Mouse (Mus musculus): ENCODE results near the gene Nrarp. TPM values are rescaled to one million over a fixed set of nuclear protein-coding genes. Genes with fewer than 3 reads are reported as not detected.
A peak's percentile ranks its signal among the peaks of the same experiment; 100 is the strongest.

Gene Nrarp
- polyA plus RNA-seq, 1 experiment from 2014 or later: 8.2 TPM

DNA sequence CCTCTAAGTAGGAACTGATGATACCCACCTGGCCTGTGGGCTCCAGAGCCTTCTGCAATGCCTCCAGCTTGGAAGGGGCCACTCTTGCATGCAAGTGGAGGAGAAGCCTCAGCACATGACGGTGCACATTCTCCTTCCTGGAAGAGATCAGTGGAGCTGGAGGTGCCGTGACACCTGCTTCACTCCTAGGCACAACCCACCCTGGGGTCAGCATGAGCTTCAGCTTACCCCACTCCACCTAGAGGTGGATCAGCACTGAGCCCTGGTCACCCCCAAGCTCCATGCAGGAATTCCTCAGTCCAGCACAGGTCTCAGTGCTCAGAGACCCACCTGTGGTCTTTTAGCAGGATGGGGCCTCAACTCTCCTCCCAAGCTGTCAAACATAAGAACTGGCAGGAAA, 20.1 kb downstream of the Nrarp start:
- peaks cover 25% of the 10 kb centered on the region for H3K4me1 ChIP-seq
- no peak overlapping the region for H3K9ac ChIP-seq
- no peak for ATAC-seq (ENCODE audit: extremely low read depth, insufficient number of reproducible peaks, low FRiP score, low TSS enrichment)
- WGBS: 89% methylated on average over 2 of the region's 2 CpGs
- H3K27ac ChIP-seq (replicated peaks): no peak overlapping the region
- peaks cover 67% of the 10 kb centered on the region for H3K36me3 ChIP-seq
- H3K9me3 ChIP-seq: no peaks in the 10 kb centered on the region
- H3K4me2 ChIP-seq: no peak overlapping the region
- H3K4me3 ChIP-seq: no peak overlapping the region
- H3K27me3 ChIP-seq (replicated peaks): peaks cover 10% of the 10 kb centered on the region

- no peak overlapping the region for H3K4me3 ChIP-seq
- no peak overlapping the region for H3K9ac ChIP-seq
- H3K27ac ChIP-seq (replicated peaks): no peak overlapping the region
- peaks cover under 1% of the 10 kb centered on the region; the same call in 1 of the 2 replicates for H3K4me1 ChIP-seq
- peaks cover 96% of the 10 kb centered on the region for H3K36me3 ChIP-seq
- no peaks in the 10 kb centered on the region for H3K9me3 ChIP-seq
- no peaks in the 10 kb centered on the region for H3K27me3 ChIP-seq (replicated peaks)
- no peak overlapping the region for H3K4me2 ChIP-seq
- 58% methylated on average over 4 of the region's 4 CpGs for WGBS
- no peak for ATAC-seq (ENCODE audit: extremely low read depth, insufficient number of reproducible peaks, low FRiP score, low TSS enrichment)
Observed at GRCm38 (mm10) chr2:25203631-25204214, 23.2 kb downstream of the Nrarp start.

- Histone ChIP-seq H3K4me1 (peaks cover 23% of the 10 kb centered on the region), H3K27me3 (replicated peaks) (0 out of 2 replicates have a peak, but pooled peaks cover 4% of the 10 kb centered on the region), H3K9ac (no peak overlapping the region), H3K4me2 (no peak overlapping the region), H3K36me3 (peaks cover 71% of the 10 kb centered on the region), H3K4me3 (no peak overlapping the region), H3K27ac (replicated peaks) (no peak overlapping the region), H3K9me3 (no peaks in the 10 kb centered on the region)
- ATAC-seq (ENCODE audit: extremely low read depth, insufficient number of reproducible peaks, low FRiP score, low TSS enrichment): no peak
- WGBS: 70% methylated on average over 1 of the region's 1 CpGs
Observed at GRCm38 (mm10) chr2:25207593-25207992, 27.0 kb downstream of the Nrarp start.

DNA sequence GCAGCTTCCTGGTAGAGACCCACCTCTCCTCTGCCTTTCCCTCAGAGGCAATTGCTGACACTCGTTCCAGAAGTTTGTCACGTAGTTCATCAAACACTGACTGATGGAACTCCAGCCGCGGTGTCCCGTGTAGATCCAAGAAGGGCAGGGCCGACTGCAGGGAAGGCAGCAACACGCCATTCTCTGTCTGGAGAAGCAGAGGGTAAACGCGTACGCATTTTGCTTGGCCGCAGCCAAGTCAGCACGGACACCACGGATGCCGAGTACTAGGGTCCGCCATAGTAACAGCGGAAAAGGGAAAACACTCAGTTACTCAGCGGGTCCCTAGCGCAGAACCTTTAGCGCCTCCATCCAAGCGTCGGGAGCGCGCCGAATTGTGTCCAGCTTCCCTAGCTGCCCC, 30.1 kb downstream of the Nrarp start:
- no peaks in the 10 kb centered on the region for H3K9me3 ChIP-seq
- peak overlapping the region; percentile 89 for H3K27ac ChIP-seq (replicated peaks)
- H3K36me3 ChIP-seq: peaks cover 40% of the 10 kb centered on the region
- WGBS: under 1% methylated on average over 24 of the region's 24 CpGs
- peak overlapping the region; percentile 82 for H3K4me2 ChIP-seq
- peaks cover 24% of the 10 kb centered on the region for H3K27me3 ChIP-seq (replicated peaks)
- peaks cover 23% of the 10 kb centered on the region for H3K4me1 ChIP-seq
- H3K9ac ChIP-seq: peak overlapping the region; percentile 96
- H3K4me3 ChIP-seq: peak overlapping the region; percentile 98
- peak; percentile 9; the same call in 1 of the 2 replicates for ATAC-seq (ENCODE audit: extremely low read depth, insufficient number of reproducible peaks, low FRiP score, low TSS enrichment)

- under 1% methylated on average over 44 of the region's 44 CpGs for WGBS
- H3K4me3 ChIP-seq: peak within 1 kb of the TSS; percentile 98
- H3K9me3 ChIP-seq: no peaks in the 10 kb centered on the region
- peaks cover 23% of the 10 kb centered on the region for H3K4me1 ChIP-seq
- H3K4me2 ChIP-seq: peak within 1 kb of the TSS; percentile 82
- peaks cover 24% of the 10 kb centered on the region for H3K27me3 ChIP-seq (replicated peaks)
- H3K27ac ChIP-seq (replicated peaks): peak within 1 kb of the TSS; percentile 89
- H3K36me3 ChIP-seq: peaks cover 35% of the 10 kb centered on the region
- peak; percentile 74 for ATAC-seq (ENCODE audit: extremely low read depth, insufficient number of reproducible peaks, low FRiP score, low TSS enrichment)
- peak within 1 kb of the TSS; percentile 96 for H3K9ac ChIP-seq
Observed at GRCm38 (mm10) chr2:25211121-25211670, 30.6 kb downstream of the Nrarp start, which contains the start of gene Nelfb. Nelfb (minus strand) TSS chr2:25211489.

DNA sequence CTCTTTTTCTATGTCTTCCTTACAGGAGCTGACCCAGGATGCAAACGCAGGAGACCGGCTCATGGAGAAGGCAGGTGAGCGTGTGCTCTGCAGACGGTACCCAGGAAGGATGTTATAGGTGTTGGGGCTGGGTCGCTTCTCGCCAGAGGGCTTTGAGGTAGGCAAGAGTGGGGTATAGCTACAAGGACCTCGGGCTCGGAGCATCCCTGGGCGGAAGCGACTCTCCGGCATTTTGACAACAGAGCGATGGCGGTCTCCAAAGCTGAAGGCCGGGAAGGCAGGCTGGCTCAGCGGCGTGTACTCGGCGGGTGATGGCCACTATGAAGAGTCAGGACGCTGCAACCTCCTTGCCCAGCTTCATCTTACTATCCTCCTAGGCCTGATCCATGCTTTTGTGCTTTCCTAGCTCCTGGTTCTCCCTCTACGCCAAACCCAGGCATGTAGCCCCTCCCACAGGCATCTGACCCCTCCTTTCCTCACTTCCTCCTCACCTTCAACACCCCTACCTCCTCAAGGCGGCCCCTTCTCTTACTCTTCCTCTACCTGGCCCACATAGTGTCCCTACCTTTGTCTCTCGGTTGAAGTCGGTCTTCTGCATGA, 32.8 kb downstream of the Nrarp start:
- no peak for ATAC-seq (ENCODE audit: extremely low read depth, insufficient number of reproducible peaks, low FRiP score, low TSS enrichment)
- no peak overlapping the region for H3K27ac ChIP-seq (replicated peaks)
- 51% methylated on average over 23 of the region's 23 CpGs for WGBS
- no peaks in the 10 kb centered on the region for H3K9me3 ChIP-seq
- H3K4me3 ChIP-seq: no peak overlapping the region
- peaks cover 15% of the 10 kb centered on the region for H3K36me3 ChIP-seq
- H3K4me2 ChIP-seq: no peak overlapping the region
- peaks cover 24% of the 10 kb centered on the region for H3K27me3 ChIP-seq (replicated peaks)
- H3K9ac ChIP-seq: no peak overlapping the region
- peaks cover 23% of the 10 kb centered on the region for H3K4me1 ChIP-seq

- no peak for ATAC-seq (ENCODE audit: extremely low read depth, insufficient number of reproducible peaks, low FRiP score, low TSS enrichment)
- 79% methylated on average over 3 of the region's 3 CpGs for WGBS
- Histone ChIP-seq H3K4me1 (peaks cover 17% of the 10 kb centered on the region), H3K27me3 (replicated peaks) (peaks cover 24% of the 10 kb centered on the region), H3K9ac (no peak within 1 kb of the TSS), H3K4me3 (no peak within 1 kb of the TSS), H3K9me3 (no peaks in the 10 kb centered on the region), H3K27ac (replicated peaks) (no peak within 1 kb of the TSS), H3K36me3 (peaks cover 6% of the 10 kb centered on the region), H3K4me2 (no peak within 1 kb of the TSS)
Observed at GRCm38 (mm10) chr2:25214444-25214843, 33.9 kb downstream of the Nrarp start, which contains the start of gene Stpg3. Stpg3 (minus strand) TSS chr2:25214637.

DNA sequence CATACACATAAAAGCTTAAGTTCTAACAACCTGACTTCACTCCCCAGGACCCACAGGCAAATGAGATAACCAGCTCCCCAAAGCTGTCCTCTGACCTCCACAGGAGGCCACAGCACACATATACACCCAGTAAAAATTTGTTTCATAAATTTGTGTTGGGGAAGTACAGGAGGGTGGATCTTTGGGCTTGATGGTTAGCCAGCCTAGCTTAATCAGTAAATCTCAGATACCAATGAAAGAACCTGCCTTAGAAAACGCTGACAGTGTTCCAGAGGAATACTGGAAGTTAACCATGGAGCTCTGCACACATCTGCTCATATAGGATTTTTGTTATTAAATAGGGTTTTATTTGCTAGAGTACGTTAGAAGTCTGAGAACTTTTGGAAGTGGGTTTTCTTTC, 37.1 kb downstream of the Nrarp start:
- Histone ChIP-seq H3K36me3 (peaks cover 15% of the 10 kb centered on the region), H3K9me3 (no peaks in the 10 kb centered on the region), H3K4me1 (no peaks in the 10 kb centered on the region), H3K4me3 (no peak overlapping the region), H3K9ac (no peak overlapping the region), H3K27ac (replicated peaks) (no peak overlapping the region), H3K27me3 (replicated peaks) (peaks cover 19% of the 10 kb centered on the region), H3K4me2 (no peak overlapping the region)
- 53% methylated on average over 2 of the region's 2 CpGs for WGBS
- no peak for ATAC-seq (ENCODE audit: extremely low read depth, insufficient number of reproducible peaks, low FRiP score, low TSS enrichment)

DNA sequence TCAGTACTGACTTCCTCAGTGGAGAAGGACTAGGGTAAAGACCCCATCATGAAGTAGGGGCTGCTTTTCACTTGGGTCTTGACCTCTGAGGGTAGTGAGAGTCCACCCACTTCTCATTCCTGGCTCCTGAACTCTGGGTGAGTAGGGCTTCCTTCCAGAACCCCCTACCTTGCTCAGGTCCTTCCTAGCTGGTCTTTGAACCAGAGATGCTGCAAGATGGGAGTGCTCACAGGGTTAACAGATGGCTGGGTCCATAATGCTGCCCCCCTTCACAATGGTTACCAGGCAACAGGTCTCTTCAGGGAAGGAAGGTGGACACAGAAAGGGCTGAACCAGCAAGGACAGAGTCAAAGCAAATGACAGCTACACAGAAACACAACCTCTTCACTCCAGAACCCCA, 37.9 kb downstream of the Nrarp start, which contains the start of gene Fam166a:
Gene Fam166a, plus strand, starts transcription at position 301 of the 400 bp plus-strand sequence.
- no peak within 1 kb of the TSS for H3K4me2 ChIP-seq
- peaks cover 5% of the 10 kb centered on the region for H3K4me1 ChIP-seq
- no peak within 1 kb of the TSS for H3K4me3 ChIP-seq
- H3K27me3 ChIP-seq (replicated peaks): peaks cover 11% of the 10 kb centered on the region
- H3K27ac ChIP-seq (replicated peaks): no peak within 1 kb of the TSS
- ATAC-seq (ENCODE audit: extremely low read depth, insufficient number of reproducible peaks, low FRiP score, low TSS enrichment): no peak
- H3K36me3 ChIP-seq: peaks cover 23% of the 10 kb centered on the region
- H3K9ac ChIP-seq: no peak within 1 kb of the TSS
- H3K9me3 ChIP-seq: no peaks in the 10 kb centered on the region

GRCm38 (mm10) chr2:25221331-25221772, 40.8 kb downstream of the Nrarp start:
- no peaks in the 10 kb centered on the region for H3K27me3 ChIP-seq (replicated peaks)
- 61% methylated on average over 5 of the region's 5 CpGs for WGBS

GRCm38 (mm10) chr2:25223681-25224491, 43.3 kb downstream of the Nrarp start:
- H3K27me3 ChIP-seq (replicated peaks): no peaks in the 10 kb centered on the region
- peak overlapping the region; percentile 96 for H3K4me2 ChIP-seq
- H3K36me3 ChIP-seq: peaks cover 24% of the 10 kb centered on the region
- 2% methylated on average over 51 of the region's 53 CpGs for WGBS
- H3K27ac ChIP-seq (replicated peaks): peak overlapping the region; percentile 92
- H3K9me3 ChIP-seq: no peaks in the 10 kb centered on the region
- H3K4me1 ChIP-seq: peaks cover 23% of the 10 kb centered on the region
- peak overlapping the region; percentile 79 for H3K4me3 ChIP-seq
- H3K9ac ChIP-seq: peak overlapping the region; percentile 85
- ATAC-seq (ENCODE audit: extremely low read depth, insufficient number of reproducible peaks, low FRiP score, low TSS enrichment): peak; percentile 71

More at GRCm38 (mm10) chr2:25221331-25221772, 40.8 kb downstream of the Nrarp start:
- peaks cover 24% of the 10 kb centered on the region for H3K36me3 ChIP-seq
- ATAC-seq (ENCODE audit: extremely low read depth, insufficient number of reproducible peaks, low FRiP score, low TSS enrichment): no peak
- no peak overlapping the region for H3K9ac ChIP-seq
- H3K4me2 ChIP-seq: no peak overlapping the region
- peaks cover 15% of the 10 kb centered on the region for H3K4me1 ChIP-seq
- no peaks in the 10 kb centered on the region for H3K9me3 ChIP-seq
- H3K4me3 ChIP-seq: no peak overlapping the region
- no peak overlapping the region for H3K27ac ChIP-seq (replicated peaks)
